Mouse (Mus musculus) central nervous system, embryonic 14 days (tissue): ENCODE measurements around the gene Actn2. TPM values are rescaled to one million over a fixed set of nuclear protein-coding genes. Genes with fewer than 3 reads are reported as not detected.

Experiments used
- polyA plus RNA-seq: library from polyadenylated mRNA; depleted of rRNA; stranded (reverse); fragments of >200 nt; gene quantifications from 2 replicates; pipeline ENCODE4 v1.2.3, GENCODE M21; 2012; rRNA removed

Gene Actn2
- polyA plus RNA-seq, result 3.3 and 24.0 TPM in 2 replicates

DNA sequence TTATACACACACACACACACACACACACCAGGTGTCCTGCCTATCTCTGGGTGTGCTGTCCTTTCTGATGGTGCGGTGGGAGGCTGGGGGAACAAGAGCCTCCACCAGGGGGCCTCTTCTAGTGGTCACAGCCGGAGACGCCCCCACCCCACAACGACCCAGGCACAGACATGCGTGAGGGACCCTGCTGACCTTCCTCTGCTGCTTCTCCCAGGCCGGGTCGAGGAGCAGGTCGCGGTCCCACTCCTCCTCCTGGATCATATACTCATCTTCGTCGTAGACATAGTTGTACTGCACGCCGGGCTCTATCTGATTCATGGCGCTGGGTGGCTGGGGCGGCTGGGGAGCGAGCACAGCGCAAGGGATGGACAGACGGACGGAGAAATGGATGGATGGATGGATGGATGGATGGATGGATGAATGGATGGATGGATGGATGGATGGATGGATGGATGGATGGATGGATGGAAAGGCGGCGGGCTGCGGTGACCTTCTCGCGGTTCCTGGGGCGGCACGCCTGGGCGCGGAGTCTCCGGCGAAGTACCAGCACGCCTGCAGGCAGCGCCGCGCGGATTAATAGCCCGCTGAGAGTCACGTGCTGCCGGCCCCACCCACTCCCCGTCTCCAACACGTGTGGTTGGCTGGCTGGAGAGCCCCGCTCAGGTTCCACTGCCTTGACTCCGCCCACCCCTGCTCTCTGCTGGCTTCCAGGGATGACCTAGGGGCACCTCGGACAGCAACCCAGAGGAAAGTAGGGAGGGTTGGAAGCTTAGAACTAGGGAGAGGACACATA lies at the start of gene Actn2:
Actn2 (minus strand) TSS at position 578 of the 793 bp plus-strand sequence.

GRCm38 (mm10) chr13:12257391-12258380 lies 82.9 kb downstream of the Actn2 start, which contains the start of gene Mtr:
Gene Mtr (minus strand): TSS chr13:12258113.

Other genes with a start within 250 kb of the Actn2 start
- gene Ryr2, start 233.8 kb downstream of the Actn2 start, polyA plus RNA-seq, result 9.9 and 11.0 TPM in 2 replicates
- 8.2 and 8.9 TPM in 2 replicates for gene Mtr, start 82.6 kb downstream of the Actn2 start, polyA plus RNA-seq
- 29.2 TPM in 2 replicates for gene Heatr1, start 54.3 kb upstream of the Actn2 start, polyA plus RNA-seq
- gene Lgals8, start 124.2 kb upstream of the Actn2 start, polyA plus RNA-seq, result 19.6 and 24.5 TPM in 2 replicates
- gene Edaradd, start 179.7 kb upstream of the Actn2 start, polyA plus RNA-seq, result 0.54 and 0.88 TPM in 2 replicates
- 5.7 and 6.1 TPM in 2 replicates for gene Ero1lb, start 225.1 kb upstream of the Actn2 start, polyA plus RNA-seq